Mouse (Mus musculus) stomach, postnatal 0 days (tissue): Measurements from ENCODE around the gene Rptor. TPM values are rescaled to one million over a fixed set of nuclear protein-coding genes. Genes with fewer than 3 reads are reported as not detected.
A peak's percentile ranks its signal among the peaks of the same experiment; 100 is the strongest.

ENCODE experiments used
- ATAC-seq: fragments of 200-750 bp; cut with Nextera tagmentation; 2 replicates; pipeline ENCODE4 v1.8.0; 2017; ENCODE audit not compliant: low FRiP score, low TSS enrichment
- DNase-seq: peaks from one replicate; pipeline ENCODE4 v3.0.0-alpha.2; 2016; ENCODE audit warnings: low spot score
- H3K27ac ChIP-seq: fragments of 300-500 bp; sonication (generic); replicated peaks from 2 replicates; pipeline ENCODE4 v1.5.1; 2014; ENCODE audit warnings: mild to moderate bottlenecking, control low read depth
- H3K27me3 ChIP-seq: fragments of 300-500 bp; sonication (generic); 2 replicates; pipeline ENCODE4 v1.6.1; 2014; ENCODE audit warnings: low read length; ENCODE audit not compliant: control insufficient read depth, insufficient read depth
- H3K36me3 ChIP-seq: fragments of 300-500 bp; sonication (generic); 2 replicates; pipeline ENCODE4 v1.6.1; 2014; ENCODE audit warnings: low read length, mixed read lengths; ENCODE audit not compliant: control insufficient read depth, insufficient read depth
- H3K4me1 ChIP-seq: fragments of 300-500 bp; sonication (generic); replicated peaks from 2 replicates; pipeline ENCODE4 v1.6.1; 2014; ENCODE audit warnings: antibody characterized with exemption; ENCODE audit not compliant: control insufficient read depth, insufficient read depth
- H3K4me2 ChIP-seq: fragments of 300-500 bp; sonication (generic); replicated peaks from 2 replicates; pipeline ENCODE4 v1.6.1; 2014; ENCODE audit warnings: low read depth, mild to moderate bottlenecking, control low read depth, moderate library complexity
- H3K4me3 ChIP-seq: fragments of 300-500 bp; sonication (generic); 2 replicates; pipeline ENCODE4 v1.5.1; 2014; ENCODE audit warnings: low read depth, low read length, control low read depth
- H3K9ac ChIP-seq: fragments of 300-500 bp; sonication (generic); 2 replicates; pipeline ENCODE4 v1.6.1; 2014; ENCODE audit warnings: mild to moderate bottlenecking, low read length, control low read depth, mixed read lengths
- H3K9me3 ChIP-seq: fragments of 300-500 bp; sonication (generic); 2 replicates; pipeline ENCODE4 v1.6.1; 2016; ENCODE audit warnings: low read length; ENCODE audit not compliant: control insufficient read depth
- CTCF ChIP-seq: IDR thresholded peaks from 2 replicates; pipeline ENCODE4 v1.5.1; 2016; ENCODE audit warnings: antibody characterized with exemption, low read depth, mild to moderate bottlenecking, moderate library complexity
- EP300 ChIP-seq: optimal IDR thresholded peaks from 2 replicates; pipeline ENCODE3; 2016; ENCODE audit warnings: antibody characterized with exemption
- WGBS: fragments of 180-500 bp; shearing (Covaris S2); extraction: QIAGEN DNeasy Blood & Tissue Kit; methylation state at CpG from one replicate; pipeline ENCODE4 v1.1.7; 2014; 5-methylcytosine and 5-hydroxymethylcytosine counted together
- polyA plus RNA-seq: library from polyadenylated mRNA; unstranded; fragments of >200 nt; fragmentation: Nextera tagmentation; extraction: Ambion mirVana; gene quantifications from 2 replicates; pipeline ENCODE4 v1.2.1, GENCODE M21; 2015

The Rptor gene
- polyA plus RNA-seq, 1 experiment from 2014 or later: 3.7 TPM

DNA sequence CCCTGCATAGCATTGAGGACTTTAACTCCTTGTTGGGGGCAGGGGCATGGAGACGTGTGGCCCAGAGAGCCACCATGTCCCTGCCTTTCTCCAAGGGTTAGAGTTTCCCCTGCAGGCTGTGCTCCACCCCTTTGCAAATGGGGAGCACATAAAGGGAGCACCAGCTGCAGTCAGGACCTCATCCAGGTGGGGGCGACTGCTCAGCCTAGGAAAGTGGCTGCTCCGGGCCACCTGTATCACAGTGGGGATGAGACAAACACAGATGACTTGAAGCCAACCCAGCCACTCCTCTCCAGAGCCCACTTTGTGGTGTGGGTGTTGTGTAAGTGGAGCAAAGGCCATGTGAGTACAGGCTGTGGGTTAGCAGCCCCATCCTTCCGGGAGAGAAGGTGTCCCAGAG lies 298.5 kb downstream of the Rptor start:
- TF ChIP-seq EP300 (no peak), CTCF (0 out of 2 replicates have a peak, but pooled peaks have one; percentile 4)
- WGBS: 58% methylated on average over 4 of the region's 4 CpGs
- Histone ChIP-seq H3K4me3 (no peak overlapping the region), H3K27ac (no peak overlapping the region), H3K36me3 (peaks cover 8% of the 10 kb centered on the region; the same call in 1 of the 2 replicates), H3K27me3 (no peaks in the 10 kb centered on the region), H3K4me2 (no peak overlapping the region), H3K4me1 (no peaks in the 10 kb centered on the region), H3K9ac (no peak overlapping the region), H3K9me3 (no peaks in the 10 kb centered on the region)
- no peak for DNase-seq
- no peak for ATAC-seq

DNA sequence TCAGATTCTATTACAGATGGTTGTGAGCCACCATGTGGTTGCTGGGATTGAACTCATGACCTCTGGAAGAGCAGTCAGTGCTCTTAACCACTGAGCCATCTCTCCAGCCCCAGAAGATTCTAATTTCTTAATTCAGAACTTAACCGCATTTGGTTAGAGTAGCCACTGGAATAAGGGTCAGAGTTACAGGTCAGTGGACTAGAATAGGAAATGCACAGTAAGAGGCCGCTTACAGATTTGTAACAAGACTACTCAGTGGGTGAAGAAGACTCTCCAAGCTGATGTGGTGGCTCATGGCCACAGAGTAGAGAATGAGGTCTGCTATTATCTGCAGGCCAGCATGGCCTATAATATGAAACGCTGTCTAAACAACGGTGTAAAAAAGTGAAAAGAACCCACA lies 300.2 kb downstream of the Rptor start:
- no peak for ATAC-seq
- peaks cover 6% of the 10 kb centered on the region; the same call in 1 of the 2 replicates for H3K36me3 ChIP-seq
- 78% methylated on average over 4 of the region's 4 CpGs for WGBS
- no peak overlapping the region for H3K4me2 ChIP-seq
- H3K4me3 ChIP-seq: no peak overlapping the region
- H3K9ac ChIP-seq: no peak overlapping the region
- H3K9me3 ChIP-seq: no peaks in the 10 kb centered on the region
- no peaks in the 10 kb centered on the region for H3K4me1 ChIP-seq
- TF ChIP-seq CTCF (no peak), EP300 (no peak)
- DNase-seq: no peak
- no peaks in the 10 kb centered on the region for H3K27me3 ChIP-seq
- no peak overlapping the region for H3K27ac ChIP-seq

DNA sequence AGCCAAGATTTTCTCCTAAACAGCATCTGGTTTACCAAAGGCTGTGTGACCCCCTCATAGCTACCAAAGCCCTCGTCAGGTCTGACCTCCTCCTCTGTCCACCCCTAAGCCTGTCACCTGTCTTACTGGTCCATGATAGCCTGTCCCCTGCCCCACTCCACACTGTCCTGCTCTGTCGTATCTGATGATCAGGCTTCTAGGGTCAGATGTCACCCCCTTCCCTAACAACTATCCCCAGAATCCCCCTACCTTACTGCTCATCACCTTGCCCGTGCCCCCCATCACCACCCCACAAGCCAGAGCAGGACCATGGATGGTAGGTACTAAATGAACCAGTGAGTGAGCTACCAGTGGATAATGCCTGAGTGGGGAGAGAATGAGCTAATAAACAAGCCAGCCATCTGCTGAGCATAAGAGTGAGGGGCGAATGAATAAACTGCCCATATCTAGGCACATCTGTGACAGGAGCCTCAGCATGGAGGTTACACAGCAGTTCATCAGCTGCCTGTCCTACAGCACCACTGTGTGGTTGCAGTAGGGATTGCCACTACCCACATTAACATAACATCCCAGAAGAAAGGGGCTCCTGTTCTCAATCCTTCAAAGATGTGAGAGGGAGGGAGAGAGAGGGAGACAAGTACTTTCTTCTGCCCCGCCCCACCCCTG lies 302.0 kb downstream of the Rptor start:
- Histone ChIP-seq H3K27ac (no peak overlapping the region), H3K4me2 (no peak overlapping the region), H3K4me3 (no peak overlapping the region), H3K9me3 (no peaks in the 10 kb centered on the region), H3K27me3 (no peaks in the 10 kb centered on the region), H3K4me1 (no peaks in the 10 kb centered on the region), H3K36me3 (no peaks in the 10 kb centered on the region), H3K9ac (no peak overlapping the region)
- peak; percentile 43 for ATAC-seq
- whole genome bisulfite sequencing: 27% methylated on average over 5 of the region's 5 CpGs
- TF ChIP-seq EP300 (no peak), CTCF (peak; percentile 98)
- DNase-seq: peak; percentile 73

DNA sequence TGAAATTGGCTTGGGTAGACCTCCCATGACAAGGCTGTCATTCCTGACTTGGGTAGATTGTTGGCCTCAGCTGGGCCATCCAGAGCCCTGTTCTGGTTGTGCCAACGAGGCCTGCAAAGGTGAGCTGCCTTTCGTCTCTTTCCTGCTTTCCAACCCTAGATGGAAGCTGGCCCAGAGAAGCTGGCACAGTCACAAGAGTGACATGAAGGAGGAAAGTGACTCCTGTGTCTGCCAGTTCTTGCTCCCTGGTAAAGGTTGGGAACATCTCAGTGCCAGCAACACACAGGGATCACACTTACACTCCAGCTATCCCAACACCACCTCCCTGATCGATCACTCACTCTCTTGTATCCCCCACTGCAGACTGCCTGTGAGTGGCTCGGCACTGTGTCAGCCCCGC lies 303.1 kb downstream of the Rptor start:
- WGBS: 72% methylated on average over 5 of the region's 5 CpGs
- ATAC-seq (no peak), DNase-seq (no peak)
- no peaks in the 10 kb centered on the region for H3K9me3 ChIP-seq
- no peaks in the 10 kb centered on the region for H3K36me3 ChIP-seq
- H3K4me2 ChIP-seq: no peak overlapping the region
- H3K4me3 ChIP-seq: no peak overlapping the region
- no peak overlapping the region for H3K27ac ChIP-seq
- TF ChIP-seq EP300 (no peak), CTCF (no peak)
- H3K27me3 ChIP-seq: no peaks in the 10 kb centered on the region
- H3K4me1 ChIP-seq: no peaks in the 10 kb centered on the region
- H3K9ac ChIP-seq: no peak overlapping the region

DNA sequence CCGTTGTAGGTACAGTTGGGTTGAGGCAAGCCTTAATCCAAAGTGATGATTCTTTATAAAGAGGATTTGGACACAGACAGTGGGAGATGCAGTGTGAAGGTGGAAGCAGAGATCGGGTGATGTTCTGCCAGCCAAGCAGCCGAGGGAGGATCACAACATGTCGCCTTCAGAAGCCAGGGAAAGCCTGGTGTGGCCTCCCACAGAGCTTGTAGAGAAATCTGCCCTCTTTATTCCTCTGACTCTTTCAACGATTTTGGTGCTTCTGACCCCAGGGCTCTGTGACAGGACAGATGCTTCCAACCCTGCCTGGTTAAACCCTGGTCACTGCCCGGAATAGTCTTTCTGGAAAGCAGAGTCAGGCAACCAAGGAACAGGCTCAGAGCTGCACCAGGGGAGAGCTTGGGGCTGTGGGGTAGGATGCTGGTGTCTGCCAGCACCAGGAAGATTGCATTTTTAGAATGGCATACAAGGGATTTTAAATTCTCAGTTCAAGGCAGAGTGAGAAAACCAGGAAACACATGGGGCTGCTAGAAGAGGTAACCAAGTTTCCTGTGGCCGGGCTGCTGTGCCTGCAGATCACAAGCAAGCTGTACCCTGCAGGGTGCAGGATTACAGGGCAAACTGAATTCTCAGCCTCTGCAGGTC lies 304.4 kb downstream of the Rptor start:
- H3K4me2 ChIP-seq: no peak overlapping the region
- H3K36me3 ChIP-seq: no peaks in the 10 kb centered on the region
- 44% methylated on average over 7 of the region's 7 CpGs for WGBS
- no peaks in the 10 kb centered on the region for H3K9me3 ChIP-seq
- H3K4me3 ChIP-seq: no peak overlapping the region
- H3K4me1 ChIP-seq: no peaks in the 10 kb centered on the region
- no peak overlapping the region for H3K9ac ChIP-seq
- DNase-seq (no peak), ATAC-seq (no peak)
- H3K27ac ChIP-seq: no peak overlapping the region
- TF ChIP-seq EP300 (no peak), CTCF (no peak)
- no peaks in the 10 kb centered on the region for H3K27me3 ChIP-seq

DNA sequence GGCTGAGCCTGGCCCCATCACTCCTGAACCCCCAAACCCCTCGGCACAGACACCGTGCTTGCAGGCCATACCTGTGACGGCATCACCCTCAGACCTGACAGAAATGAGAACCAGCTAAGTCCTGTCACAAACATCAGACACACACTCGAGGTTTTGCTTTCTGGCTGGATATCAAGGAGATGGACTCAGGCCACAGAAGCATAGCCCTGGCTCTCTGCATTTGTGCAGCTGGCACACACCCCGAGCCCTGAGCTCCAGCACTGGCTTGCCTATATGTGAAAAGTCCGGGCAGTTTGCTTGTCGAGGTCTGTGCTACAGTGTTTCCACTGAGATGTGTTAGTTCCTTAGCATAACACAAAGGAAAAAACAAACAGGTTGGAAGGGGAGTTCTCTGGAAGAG lies 305.0 kb downstream of the Rptor start:
- no peak for TF ChIP-seq EP300
- TF ChIP-seq CTCF: no peak
- Histone ChIP-seq H3K27ac (no peak overlapping the region), H3K9ac (no peak overlapping the region), H3K4me2 (no peak overlapping the region), H3K4me1 (no peaks in the 10 kb centered on the region; the same call in 1 of the 2 replicates), H3K4me3 (no peak overlapping the region), H3K36me3 (no peaks in the 10 kb centered on the region), H3K9me3 (no peaks in the 10 kb centered on the region), H3K27me3 (no peaks in the 10 kb centered on the region)
- WGBS: 53% methylated on average over 7 of the region's 7 CpGs
- DNase-seq (no peak), ATAC-seq (no peak)
